In the genomic region with DNA sequence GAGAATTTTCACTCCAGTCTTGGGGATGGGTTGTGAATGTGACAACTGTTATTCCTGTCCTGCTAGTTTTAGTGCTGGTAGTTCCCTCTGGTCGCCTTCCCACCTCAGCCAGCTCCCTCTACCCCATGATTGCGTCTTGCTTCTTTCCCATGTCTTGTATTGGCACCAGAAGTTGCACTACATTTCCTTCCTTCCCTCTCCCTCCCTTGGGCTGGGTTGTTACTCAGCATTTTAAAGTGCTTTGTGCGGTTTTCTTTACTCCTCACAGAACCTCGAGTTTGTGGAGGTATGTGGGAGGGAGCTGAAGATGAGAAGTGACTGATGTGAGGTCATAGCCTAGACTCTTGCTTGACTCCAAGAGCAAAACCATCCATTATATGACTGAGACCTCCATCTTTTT, we compare ENCODE assay signal across 35 mouse cellular contexts. TPM values are rescaled to one million over a fixed set of nuclear protein-coding genes. Genes with fewer than 3 reads are reported as not detected.
DNase-seq lines count a peak whose midpoint lies in the region; ATAC-seq and TF ChIP-seq lines count a peak whose summit lies in the region.
"Had no signal": no experiment of that assay in that cellular context is flagged by ENCODE, and none has a peak within 500 bp of the region (broad histone marks: within the 10 kb centered on the region; RNA-seq: fewer than 3 reads in every experiment).

No protein-coding gene starts in this region.

- no peak for TF ChIP-seq CTCF in G1E (IDR thresholded peaks at IDR 0.05; ENCODE audit: low read depth, low read length)

- peaks cover 78% of the 10 kb centered on the region for H3K36me3 ChIP-seq in G1E (replicated peaks)
- H3K36me3 ChIP-seq in hindbrain, embryonic 13.5 days = peaks cover 20% of the 10 kb centered on the region

- peaks cover 8% of the 10 kb centered on the region; the same call in 1 of the 2 replicates for H3K4me1 ChIP-seq in G1E (ENCODE audit: insufficient read depth, low read depth, low read length)
- H3K4me1 ChIP-seq in hindbrain, embryonic 13.5 days (replicated peaks) = peaks cover 5% of the 10 kb centered on the region; the same call in 1 of the 2 replicates
- H3K4me1 ChIP-seq: embryonic facial prominence, embryonic 12.5 days; limb, embryonic 15.5 days had no signal

- no peak overlapping the region for H3K4me2 ChIP-seq in hindbrain, embryonic 13.5 days
- H3K4me2 ChIP-seq: embryonic facial prominence, embryonic 12.5 days; heart, embryonic 11.5 days; hindbrain, embryonic 15.5 days; limb, embryonic 15.5 days; liver, embryonic 13.5 days; midbrain, embryonic 13.5 days; neural tube, embryonic 13.5 days had no signal

- H3K4me3 ChIP-seq in G1E (ENCODE audit: low read depth, low read length) = no peak overlapping the region
- no peak overlapping the region for H3K4me3 ChIP-seq in hindbrain, embryonic 13.5 days
- H3K4me3 ChIP-seq: embryonic facial prominence, embryonic 12.5 days; gastrocnemius, adult 2 months; hindbrain, embryonic 15.5 days; limb, embryonic 15.5 days; liver, embryonic 13.5 days; midbrain, embryonic 13.5 days; neural tube, embryonic 13.5 days had no signal

- H3K9ac ChIP-seq in hindbrain, embryonic 13.5 days = no peak overlapping the region
- H3K9ac ChIP-seq: embryonic facial prominence, embryonic 12.5 days; hindbrain, embryonic 15.5 days; limb, embryonic 15.5 days; liver, embryonic 13.5 days; midbrain, embryonic 13.5 days; neural tube, embryonic 13.5 days had no signal

- H3K27ac ChIP-seq in hindbrain, embryonic 13.5 days = no peak overlapping the region
- H3K27ac ChIP-seq: embryonic facial prominence, embryonic 12.5 days; gastrocnemius, adult 2 months; hindbrain, embryonic 15.5 days; kidney, postnatal 0 days; limb, embryonic 15.5 days; liver, embryonic 13.5 days; midbrain, embryonic 13.5 days; neural tube, embryonic 13.5 days; stomach, postnatal 0 days had no signal

- WGBS in hindbrain, embryonic 13.5 days = 83% methylated on average over 4 of the region's 4 CpGs

- no peaks in the 10 kb centered on the region for H3K9me3 ChIP-seq in G1E (replicated peaks)
- no peaks in the 10 kb centered on the region for H3K9me3 ChIP-seq in hindbrain, embryonic 13.5 days
- H3K9me3 ChIP-seq: embryonic facial prominence, embryonic 12.5 days; hindbrain, embryonic 15.5 days; limb, embryonic 15.5 days; liver, embryonic 13.5 days; midbrain, embryonic 13.5 days; neural tube, embryonic 13.5 days had no signal

- no peaks in the 10 kb centered on the region for H3K27me3 ChIP-seq in G1E (ENCODE audit: insufficient read depth, low read length)
- H3K27me3 ChIP-seq in hindbrain, embryonic 13.5 days = no peaks in the 10 kb centered on the region
- H3K27me3 ChIP-seq: embryonic facial prominence, embryonic 12.5 days; hindbrain, embryonic 15.5 days; limb, embryonic 15.5 days; liver, embryonic 13.5 days; midbrain, embryonic 13.5 days; neural tube, embryonic 13.5 days had no signal

- ATAC-seq in frontal cortex, adult (ENCODE audit: low TSS enrichment) = peak; percentile 16; the same call in 1 of the 2 replicates
- peak; percentile 43; the same call in 1 of the 2 replicates for ATAC-seq in G1E (ENCODE audit: extremely low read depth, insufficient number of reproducible peaks, low FRiP score, poor library complexity, severe bottlenecking)
- ATAC-seq in granulocyte monocyte progenitor cell, adult 5-6 weeks (replicated peaks; ENCODE audit: poor library complexity, severe bottlenecking) = peak; percentile 78
- ATAC-seq in megakaryocyte progenitor cell, adult 5-6 weeks (replicated peaks; ENCODE audit: poor library complexity) = peak; percentile 80
- no peak for ATAC-seq in hindbrain, embryonic 13.5 days (ENCODE audit: low FRiP score)
- ATAC-seq: forebrain, embryonic 14.5 days; inflammation-experienced regulatory T-cells, adult 6 months; midbrain, embryonic 13.5 days had no signal

- DNase-seq in frontal cortex, postnatal 14 days (ENCODE audit: low spot score in 2 of 2) = no peak
- DNase-seq in G1E (ENCODE audit: low spot score) = no peak
- DNase-seq in spleen, postnatal 36 days (ENCODE audit: low spot score in 2 of 2) = no peak
- DNase-seq in lung, postnatal 14 days = no peak
- DNase-seq: adrenal gland, postnatal 25 days; cerebellum, adult 8-10 months; cerebellum, postnatal 25 days; embryo, embryonic 11 days; gastrocnemius, adult 2 months; heart, adult 18-20 months; heart, postnatal 4 days; kidney, adult 2 months; kidney, postnatal 4 days; left cerebral cortex, postnatal 4 days; liver, embryonic 13.5 days; lung, adult 18-20 months; lung, postnatal 10 days; retina, postnatal 1 day; right cerebral cortex, postnatal 14 days; thymus, adult 18-20 months; thymus, postnatal 4 days had no signal

RNA-seq across cellular contexts. Expression of gene Ric8b, which starts 38.8 kb away (rescaled TPM):
- 12.2 and 16.2 TPM in 2 replicates for total RNA-seq in G1E (2014; fragmentation: Nextera tagmentation)
- total RNA-seq in G1E (2017) = 11.9 and 15.2 TPM in 2 replicates
- polyA plus RNA-seq in G1E (2012) = 1.8 and 2.0 TPM in 2 replicates
- total RNA-seq in granulocyte monocyte progenitor cell, adult 5-6 weeks (2014; fragmentation: Nextera tagmentation) = 15.1 and 17.7 TPM in 2 replicates
- total RNA-seq in granulocyte monocyte progenitor cell, adult 5-6 weeks (2017) = 16.6 and 17.8 TPM in 2 replicates
- 13.9 and 15.3 TPM in 2 replicates for total RNA-seq in megakaryocyte progenitor cell, adult 5-6 weeks (2015)
- total RNA-seq in megakaryocyte progenitor cell, adult 5-6 weeks (2017) = 13.3 and 15.1 TPM in 2 replicates
- 49.6 and 49.9 TPM in 2 replicates for polyA plus RNA-seq in hindbrain, embryonic 13.5 days (2015; fragmentation: Nextera tagmentation; extraction: Ambion mirVana)
